Mouse (Mus musculus) kidney, postnatal 25 days (tissue): ENCODE results near the gene Peli1.
A peak's percentile ranks its signal among the peaks of the same experiment; 100 is the strongest.
"Not testable (repeated sequence)": the region's sequence is repeated elsewhere in the genome, so short reads cannot be mapped to it uniquely, and the experiment has no call there.

Source experiments
- DNase-seq, 2 experiments: peaks; one replicate each; pipeline ENCODE4 v3.0.0; 2021; ENCODE audit warnings: mixed read lengths in 2 of 2

The Peli1 gene

GRCm38 (mm10) chr11:21157595-21157994 is 66.5 kb downstream of the Peli1 start:
- DNase-seq: no peak

- no peak for DNase-seq
Measured at GRCm38 (mm10) chr11:21162093-21162492, 71.0 kb downstream of the Peli1 start.

DNA sequence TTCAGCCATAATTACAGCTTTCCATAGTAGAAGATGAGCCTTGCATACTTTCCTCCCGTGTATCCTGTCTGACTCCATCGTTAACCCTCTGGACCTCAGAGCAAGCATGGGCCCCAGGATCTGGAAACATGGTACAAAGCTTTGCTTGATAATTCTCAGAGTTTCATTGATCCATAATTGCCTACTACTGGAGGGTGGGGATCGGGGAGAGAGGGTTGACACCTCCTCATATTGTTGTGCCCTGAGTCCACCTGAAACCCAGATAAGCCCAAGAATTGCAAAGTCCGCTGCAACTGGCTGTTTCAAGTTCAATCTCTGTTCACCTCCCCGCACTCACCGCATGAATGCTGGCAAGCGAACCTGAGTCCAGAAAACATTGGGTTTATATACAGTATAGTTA is 72.1 kb downstream of the Peli1 start:
- no peak for DNase-seq

DNA sequence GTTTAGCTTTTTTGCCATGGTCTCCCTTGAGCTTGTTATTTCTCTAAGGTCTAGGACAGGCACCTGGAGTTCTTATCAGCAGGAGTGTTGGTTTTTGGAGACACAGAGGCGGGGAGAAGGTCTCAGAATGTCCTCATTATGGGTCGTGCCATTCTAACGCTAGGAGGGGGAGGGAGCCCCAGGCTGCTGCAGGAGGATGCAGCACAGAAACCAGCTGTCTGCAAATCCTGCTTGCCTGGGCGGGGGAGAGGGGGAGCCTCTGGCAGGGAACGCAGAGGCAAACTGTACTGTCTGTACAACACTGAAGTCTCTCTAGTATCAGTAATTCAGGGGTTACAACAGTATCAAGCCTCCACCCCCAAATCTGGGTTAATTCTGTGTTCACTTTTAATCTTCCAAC is 72.6 kb downstream of the Peli1 start:
- DNase-seq: no peak

- no peak for DNase-seq
Measured at GRCm38 (mm10) chr11:21164312-21164993, 73.4 kb downstream of the Peli1 start.

DNA sequence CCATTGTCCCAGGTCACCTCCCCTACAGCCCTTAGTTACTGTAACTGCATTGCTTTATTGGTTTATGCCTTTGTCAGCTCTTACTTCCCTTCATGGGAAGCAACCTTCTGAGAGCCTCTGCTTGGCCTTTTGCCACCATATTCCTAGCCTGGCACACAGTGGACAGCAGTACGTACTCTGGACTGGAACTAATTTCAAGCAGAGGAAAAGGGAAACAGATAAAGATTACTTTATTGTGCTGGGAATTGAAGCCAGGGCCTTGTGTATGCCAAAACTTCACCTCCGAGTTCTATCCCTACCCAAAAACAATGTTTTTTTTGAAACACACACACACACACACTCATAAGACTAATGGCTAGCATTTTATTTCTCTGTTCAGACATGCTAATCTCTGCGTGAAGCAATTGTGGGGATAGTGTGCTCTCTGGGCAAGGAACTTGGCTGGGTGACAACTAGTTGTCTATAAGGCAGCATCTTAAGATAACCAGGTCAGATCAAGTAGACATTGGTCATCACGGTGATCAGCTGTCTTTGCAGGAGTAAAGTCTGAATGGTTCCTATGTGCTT is 74.0 kb downstream of the Peli1 start:
- DNase-seq: peak; percentile 33 to 51

DNA sequence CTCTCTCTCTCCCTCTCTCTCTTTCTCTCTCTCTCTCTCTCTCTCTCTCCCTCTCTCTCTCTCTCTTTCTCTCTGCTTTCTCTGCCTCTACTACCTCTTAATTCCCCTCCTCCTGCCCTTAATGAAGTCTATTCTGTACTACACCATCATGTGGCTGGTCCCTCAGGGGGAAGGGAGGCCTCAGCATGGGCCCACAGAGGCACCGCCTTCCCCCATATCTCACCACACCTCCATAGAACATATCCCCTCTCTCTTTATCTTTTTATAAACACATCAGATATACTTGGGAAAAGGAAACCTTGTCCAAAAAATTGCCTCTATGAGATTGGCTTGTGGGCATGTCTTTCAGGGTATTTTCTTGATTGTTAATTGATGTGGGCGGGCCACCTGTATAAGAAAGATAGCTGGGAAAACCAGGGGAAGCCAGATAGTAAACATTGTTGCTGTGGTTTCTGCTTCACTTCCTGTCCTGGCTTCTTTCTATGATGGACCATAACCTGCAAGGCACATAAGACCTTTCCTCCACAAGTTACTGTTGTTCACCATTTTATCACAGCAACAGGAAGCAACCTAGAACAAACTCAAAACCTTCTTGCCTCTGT is 75.5 kb downstream of the Peli1 start:
- no peak for DNase-seq

DNA sequence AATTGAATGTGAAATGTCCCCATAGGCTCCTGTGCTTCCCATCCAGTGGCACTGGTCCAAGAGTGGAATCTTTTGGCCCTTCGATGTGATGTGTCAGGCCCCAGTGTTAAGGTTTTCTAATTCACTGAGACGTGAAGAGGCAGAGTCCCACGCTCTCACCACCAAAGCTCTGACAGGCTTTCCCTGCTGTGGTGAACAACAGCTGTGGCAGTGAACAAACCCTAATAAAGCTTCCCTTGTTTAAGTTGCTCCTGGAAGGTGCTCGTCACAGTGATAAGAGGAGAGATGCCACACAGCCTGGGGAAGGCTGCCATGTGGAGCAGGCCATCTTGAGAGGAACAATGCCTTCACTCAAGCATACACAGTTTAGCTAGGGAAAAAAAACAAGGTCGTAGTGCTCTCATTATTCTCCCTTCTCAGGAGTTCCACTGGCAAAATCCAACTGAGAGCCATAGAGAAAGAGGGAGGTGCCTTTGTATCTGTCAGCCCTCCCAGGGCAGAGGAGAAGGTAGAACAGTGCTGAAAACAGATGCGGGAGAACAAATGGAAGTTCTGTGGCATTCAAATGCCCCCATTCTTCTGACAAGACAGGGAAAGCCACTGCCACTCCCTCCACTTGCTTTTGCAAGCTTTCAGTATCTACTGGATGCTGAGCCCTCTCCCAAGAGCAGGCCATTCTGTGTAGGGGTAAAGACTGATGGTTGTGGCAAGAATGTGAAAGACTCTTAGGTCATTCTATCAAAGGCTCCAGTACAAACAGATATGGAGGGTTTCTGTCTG is 77.9 kb downstream of the Peli1 start:
- DNase-seq: peak in 1 of 2 experiments; percentile 42

GRCm38 (mm10) chr11:21169608-21169860 is 78.4 kb downstream of the Peli1 start:
- DNase-seq: not testable (repeated sequence)

DNA sequence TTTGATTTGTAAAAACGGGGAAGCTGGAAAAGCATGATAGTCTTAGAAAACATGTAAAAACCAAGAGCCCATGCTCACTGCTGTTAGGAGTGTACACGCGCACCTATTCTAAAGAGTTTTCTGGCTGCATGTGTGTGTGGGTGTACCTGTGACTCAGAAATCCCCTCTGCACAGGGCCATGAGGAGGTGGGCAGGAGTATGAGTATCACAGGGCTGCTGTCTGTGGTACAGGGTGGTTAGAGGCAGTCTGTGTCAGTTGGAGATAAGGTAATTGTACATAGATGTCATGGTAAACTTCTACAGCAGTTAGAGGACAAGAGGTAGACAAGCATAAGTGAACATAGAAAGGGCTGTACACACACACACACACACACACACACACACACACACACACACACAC is 81.2 kb downstream of the Peli1 start:
- DNase-seq: no peak

- no peak for DNase-seq
Measured at GRCm38 (mm10) chr11:21173926-21174325, 82.8 kb downstream of the Peli1 start.

DNA sequence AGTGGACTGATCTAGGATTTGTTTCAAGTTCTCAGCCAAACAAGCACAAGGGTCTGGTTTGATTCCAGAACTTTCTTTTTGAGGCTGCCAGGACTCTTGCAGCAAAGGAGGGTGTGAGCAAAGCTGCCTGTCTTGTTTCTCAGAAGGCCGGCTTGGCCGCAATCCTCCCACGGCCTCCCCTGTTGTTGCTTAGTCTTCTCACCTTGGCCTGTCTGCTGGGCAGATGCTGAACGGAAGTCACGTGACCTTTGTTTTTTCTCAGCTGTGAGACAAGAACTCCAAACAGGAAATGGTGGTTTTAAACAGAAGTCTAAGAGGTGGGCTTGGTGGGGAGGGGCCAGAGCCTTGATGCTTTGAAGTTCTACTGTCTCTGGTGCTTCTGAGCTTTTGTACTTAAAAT is 83.3 kb downstream of the Peli1 start:
- DNase-seq: peak; percentile 47 to 73

DNA sequence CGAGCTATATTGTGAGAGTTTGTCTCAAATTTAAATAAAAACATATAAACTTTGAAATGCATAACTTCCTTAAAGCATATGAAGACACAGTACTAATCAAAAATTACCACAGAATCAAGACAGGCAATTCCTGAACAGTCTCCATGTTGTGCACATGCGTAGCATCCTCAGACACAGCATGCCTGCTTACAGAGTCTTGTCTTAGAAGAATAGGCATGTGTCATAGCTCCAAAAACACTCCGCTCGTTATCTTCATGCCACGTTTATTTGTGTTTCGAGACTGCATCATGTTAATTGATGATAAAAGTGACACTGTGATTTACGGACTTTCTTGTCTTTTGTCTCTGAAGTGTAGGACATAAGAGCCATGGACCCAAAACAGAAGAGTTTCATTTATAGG is 84.0 kb downstream of the Peli1 start:
- no peak for DNase-seq

GRCm38 (mm10) chr11:21176491-21176890 is 85.4 kb downstream of the Peli1 start:
- no peak for DNase-seq

- peak; percentile 53 to 65 for DNase-seq
Measured at GRCm38 (mm10) chr11:21178343-21178742, 87.3 kb downstream of the Peli1 start.

GRCm38 (mm10) chr11:21178998-21179645 is 88.0 kb downstream of the Peli1 start:
- DNase-seq: no peak

- not testable (repeated sequence) for DNase-seq
Measured at GRCm38 (mm10) chr11:21179873-21180272, 88.8 kb downstream of the Peli1 start.

DNA sequence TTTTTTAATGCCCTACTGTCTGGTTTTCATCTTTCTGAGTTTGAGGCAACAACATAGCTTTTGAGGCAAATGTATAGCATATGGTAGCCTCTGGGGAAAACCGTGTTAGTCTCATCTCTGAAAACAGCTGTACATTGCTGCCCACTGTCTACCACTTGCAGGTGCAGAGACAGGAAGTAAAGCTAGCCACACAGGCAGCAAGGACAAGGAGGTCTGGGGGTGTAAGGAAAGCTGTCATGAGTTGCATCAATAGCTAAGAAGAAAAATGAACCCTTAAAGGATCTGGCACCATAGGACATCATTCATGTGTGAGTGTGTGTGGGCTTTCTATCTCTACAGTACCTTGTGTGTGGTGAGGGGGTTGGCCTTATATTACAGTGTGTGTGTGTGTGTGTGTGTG is 89.6 kb downstream of the Peli1 start:
- no peak for DNase-seq

- no peak for DNase-seq
Measured at GRCm38 (mm10) chr11:21181616-21182015, 90.5 kb downstream of the Peli1 start.

GRCm38 (mm10) chr11:21182709-21183108 is 91.6 kb downstream of the Peli1 start:
- no peak for DNase-seq

DNA sequence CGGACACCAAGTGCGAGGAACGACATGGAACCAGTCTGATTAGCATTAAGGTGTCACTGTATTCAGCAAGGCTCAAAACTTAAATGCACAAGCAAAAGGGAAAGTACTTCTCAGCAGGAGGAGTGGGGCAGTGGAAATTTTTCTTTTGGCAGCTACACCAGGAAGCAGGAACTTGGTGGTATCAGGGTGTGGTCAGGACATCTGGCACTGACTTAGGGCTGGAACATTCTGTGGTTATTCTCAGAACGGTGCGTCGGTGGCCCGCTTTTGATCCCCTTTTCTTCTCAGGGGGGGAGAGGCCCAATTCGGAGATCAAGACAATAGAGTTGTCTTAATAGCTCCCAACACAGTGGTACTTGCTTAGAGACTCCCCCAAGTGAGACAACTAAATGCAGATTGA is 100.7 kb downstream of the Peli1 start:
- not testable (repeated sequence) for DNase-seq

GRCm38 (mm10) chr11:21194851-21195250 is 103.8 kb downstream of the Peli1 start:
- DNase-seq: no peak
